Mouse (Mus musculus): ENCODE data around the gene Cbln1. TPM values are rescaled to one million over a fixed set of nuclear protein-coding genes. Genes with fewer than 3 reads are reported as not detected.

Cbln1 gene
- 30.4 and 34.9 TPM in 2 replicates for polyA plus RNA-seq (2015; fragmentation: Nextera tagmentation; extraction: Ambion mirVana)

- H3K27me3 ChIP-seq (replicated peaks; ENCODE audit: control insufficient read depth, insufficient read depth, low read length), result peaks cover 23% of the 10 kb centered on the region
- peak; percentile 95 for ATAC-seq
- peak within 1 kb of the TSS; percentile 94 for H3K4me2 ChIP-seq (ENCODE audit: low read length)
- peak within 1 kb of the TSS; percentile 75 for H3K9ac ChIP-seq (ENCODE audit: low read depth, low read length)
- no peaks in the 10 kb centered on the region for H3K9me3 ChIP-seq (ENCODE audit: control insufficient read depth, low read length)
- under 1% methylated on average over 89 of the region's 122 CpGs for WGBS
- no peaks in the 10 kb centered on the region for H3K36me3 ChIP-seq (ENCODE audit: control insufficient read depth, insufficient read depth, low read length)
- peak within 1 kb of the TSS; percentile 78 for H3K27ac ChIP-seq (ENCODE audit: low read depth, low read length)
- H3K4me1 ChIP-seq (ENCODE audit: control insufficient read depth, insufficient read depth, low read depth, low read length), result peaks cover 32% of the 10 kb centered on the region
- H3K4me3 ChIP-seq (ENCODE audit: low read length), result peak within 1 kb of the TSS; percentile 76
These were observed at the start of gene Cbln1 for GRCm38 (mm10) chr8:87472271-87473236. Gene Cbln1, minus strand, starts transcription at chr8:87472609.

GRCm38 (mm10) chr8:87517132-87517531 lies 44.7 kb upstream of the Cbln1 start:
- H3K27me3 ChIP-seq (replicated peaks; ENCODE audit: control insufficient read depth, insufficient read depth, low read length), result no peaks in the 10 kb centered on the region
- 93% methylated on average over 3 of the region's 3 CpGs for WGBS
- no peak for ATAC-seq
- no peaks in the 10 kb centered on the region for H3K36me3 ChIP-seq (ENCODE audit: control insufficient read depth, insufficient read depth, low read length)
- H3K27ac ChIP-seq (ENCODE audit: low read depth, low read length), result no peak overlapping the region
- H3K4me1 ChIP-seq (ENCODE audit: control insufficient read depth, insufficient read depth, low read depth, low read length), result no peaks in the 10 kb centered on the region
- no peak overlapping the region for H3K4me2 ChIP-seq (ENCODE audit: low read length)
- no peak overlapping the region for H3K4me3 ChIP-seq (ENCODE audit: low read length)
- H3K9me3 ChIP-seq (ENCODE audit: control insufficient read depth, low read length), result no peaks in the 10 kb centered on the region
- no peak overlapping the region for H3K9ac ChIP-seq (ENCODE audit: low read depth, low read length)

- Histone ChIP-seq H3K27ac (ENCODE audit: low read depth, low read length) (no peak overlapping the region), H3K27me3 (replicated peaks; ENCODE audit: control insufficient read depth, insufficient read depth, low read length) (no peaks in the 10 kb centered on the region), H3K4me2 (ENCODE audit: low read length) (no peak overlapping the region), H3K9me3 (ENCODE audit: control insufficient read depth, low read length) (no peaks in the 10 kb centered on the region), H3K9ac (ENCODE audit: low read depth, low read length) (no peak overlapping the region), H3K36me3 (ENCODE audit: control insufficient read depth, insufficient read depth, low read length) (no peaks in the 10 kb centered on the region), H3K4me1 (ENCODE audit: control insufficient read depth, insufficient read depth, low read depth, low read length) (no peaks in the 10 kb centered on the region), H3K4me3 (ENCODE audit: low read length) (no peak overlapping the region)
- ATAC-seq, result no peak
- WGBS, result 93% methylated on average over 5 of the region's 5 CpGs
These were observed 41.4 kb upstream of the Cbln1 start for GRCm38 (mm10) chr8:87513796-87514195.

- no peaks in the 10 kb centered on the region for H3K4me1 ChIP-seq (ENCODE audit: control insufficient read depth, insufficient read depth, low read depth, low read length)
- no peak overlapping the region for H3K9ac ChIP-seq (ENCODE audit: low read depth, low read length)
- 92% methylated on average over 3 of the region's 3 CpGs for WGBS
- no peak overlapping the region for H3K27ac ChIP-seq (ENCODE audit: low read depth, low read length)
- ATAC-seq, result no peak
- no peaks in the 10 kb centered on the region for H3K27me3 ChIP-seq (replicated peaks; ENCODE audit: control insufficient read depth, insufficient read depth, low read length)
- no peak overlapping the region for H3K4me2 ChIP-seq (ENCODE audit: low read length)
- H3K9me3 ChIP-seq (ENCODE audit: control insufficient read depth, low read length), result no peaks in the 10 kb centered on the region
- no peaks in the 10 kb centered on the region for H3K36me3 ChIP-seq (ENCODE audit: control insufficient read depth, insufficient read depth, low read length)
- no peak overlapping the region for H3K4me3 ChIP-seq (ENCODE audit: low read length)
These were observed 40.9 kb upstream of the Cbln1 start for GRCm38 (mm10) chr8:87513350-87513749.

- 81% methylated on average over 6 of the region's 6 CpGs for WGBS
- H3K27ac ChIP-seq (ENCODE audit: low read depth, low read length), result no peak overlapping the region
- no peak overlapping the region for H3K9ac ChIP-seq (ENCODE audit: low read depth, low read length)
- H3K27me3 ChIP-seq (replicated peaks; ENCODE audit: control insufficient read depth, insufficient read depth, low read length), result no peaks in the 10 kb centered on the region
- no peak overlapping the region for H3K4me2 ChIP-seq (ENCODE audit: low read length)
- no peaks in the 10 kb centered on the region for H3K9me3 ChIP-seq (ENCODE audit: control insufficient read depth, low read length)
- H3K36me3 ChIP-seq (ENCODE audit: control insufficient read depth, insufficient read depth, low read length), result no peaks in the 10 kb centered on the region
- no peak overlapping the region for H3K4me3 ChIP-seq (ENCODE audit: low read length)
- no peak for ATAC-seq
- H3K4me1 ChIP-seq (ENCODE audit: control insufficient read depth, insufficient read depth, low read depth, low read length), result no peaks in the 10 kb centered on the region
These were observed 40.2 kb upstream of the Cbln1 start for GRCm38 (mm10) chr8:87512636-87513035.

GRCm38 (mm10) chr8:87507046-87507445 lies 34.6 kb upstream of the Cbln1 start:
- Histone ChIP-seq H3K27me3 (replicated peaks; ENCODE audit: control insufficient read depth, insufficient read depth, low read length) (no peaks in the 10 kb centered on the region), H3K4me2 (ENCODE audit: low read length) (no peak overlapping the region), H3K9me3 (ENCODE audit: control insufficient read depth, low read length) (no peaks in the 10 kb centered on the region), H3K4me3 (ENCODE audit: low read length) (no peak overlapping the region), H3K4me1 (ENCODE audit: control insufficient read depth, insufficient read depth, low read depth, low read length) (0 out of 2 replicates have a peak, but pooled peaks cover 2% of the 10 kb centered on the region), H3K36me3 (ENCODE audit: control insufficient read depth, insufficient read depth, low read length) (no peaks in the 10 kb centered on the region), H3K9ac (ENCODE audit: low read depth, low read length) (no peak overlapping the region), H3K27ac (ENCODE audit: low read depth, low read length) (no peak overlapping the region)
- 57% methylated on average over 9 of the region's 9 CpGs for WGBS
- ATAC-seq, result no peak

GRCm38 (mm10) chr8:87504441-87504840 lies 32.0 kb upstream of the Cbln1 start:
- WGBS, result 72% methylated on average over 5 of the region's 5 CpGs
- H3K4me1 ChIP-seq (ENCODE audit: control insufficient read depth, insufficient read depth, low read depth, low read length), result 0 out of 2 replicates have a peak, but pooled peaks cover 2% of the 10 kb centered on the region
- no peak overlapping the region for H3K9ac ChIP-seq (ENCODE audit: low read depth, low read length)
- H3K27me3 ChIP-seq (replicated peaks; ENCODE audit: control insufficient read depth, insufficient read depth, low read length), result no peaks in the 10 kb centered on the region
- H3K27ac ChIP-seq (ENCODE audit: low read depth, low read length), result no peak overlapping the region
- H3K36me3 ChIP-seq (ENCODE audit: control insufficient read depth, insufficient read depth, low read length), result no peaks in the 10 kb centered on the region
- H3K9me3 ChIP-seq (ENCODE audit: control insufficient read depth, low read length), result no peaks in the 10 kb centered on the region
- no peak overlapping the region for H3K4me3 ChIP-seq (ENCODE audit: low read length)
- ATAC-seq, result no peak
- H3K4me2 ChIP-seq (ENCODE audit: low read length), result no peak overlapping the region

GRCm38 (mm10) chr8:87502684-87503083 lies 30.3 kb upstream of the Cbln1 start:
- Histone ChIP-seq H3K9me3 (ENCODE audit: control insufficient read depth, low read length) (no peaks in the 10 kb centered on the region), H3K36me3 (ENCODE audit: control insufficient read depth, insufficient read depth, low read length) (no peaks in the 10 kb centered on the region), H3K27me3 (replicated peaks; ENCODE audit: control insufficient read depth, insufficient read depth, low read length) (no peaks in the 10 kb centered on the region), H3K4me1 (ENCODE audit: control insufficient read depth, insufficient read depth, low read depth, low read length) (0 out of 2 replicates have a peak, but pooled peaks cover 2% of the 10 kb centered on the region), H3K9ac (ENCODE audit: low read depth, low read length) (no peak overlapping the region), H3K27ac (ENCODE audit: low read depth, low read length) (no peak overlapping the region), H3K4me3 (ENCODE audit: low read length) (no peak overlapping the region), H3K4me2 (ENCODE audit: low read length) (no peak overlapping the region)
- 68% methylated on average over 6 of the region's 6 CpGs for WGBS
- ATAC-seq, result no peak

GRCm38 (mm10) chr8:87497641-87498040 lies 25.2 kb upstream of the Cbln1 start:
- Histone ChIP-seq H3K4me2 (ENCODE audit: low read length) (no peak overlapping the region), H3K4me3 (ENCODE audit: low read length) (no peak overlapping the region), H3K27me3 (replicated peaks; ENCODE audit: control insufficient read depth, insufficient read depth, low read length) (no peaks in the 10 kb centered on the region), H3K9me3 (ENCODE audit: control insufficient read depth, low read length) (no peaks in the 10 kb centered on the region), H3K4me1 (ENCODE audit: control insufficient read depth, insufficient read depth, low read depth, low read length) (0 out of 2 replicates have a peak, but pooled peaks cover 2% of the 10 kb centered on the region), H3K9ac (ENCODE audit: low read depth, low read length) (no peak overlapping the region), H3K27ac (ENCODE audit: low read depth, low read length) (no peak overlapping the region), H3K36me3 (ENCODE audit: control insufficient read depth, insufficient read depth, low read length) (no peaks in the 10 kb centered on the region)
- WGBS, result 64% methylated on average over 6 of the region's 6 CpGs
- ATAC-seq, result no peak

All from hindbrain, embryonic 16.5 days (tissue).